Mouse (Mus musculus) cerebellum, postnatal 10 days (tissue): ENCODE data around the gene Ceacam15.
"Not testable (repeated sequence)": the region's sequence is repeated elsewhere in the genome, so short reads cannot be mapped to it uniquely, and the experiment has no call there.

Experiments
- DNase-seq, 2 experiments: peaks; one replicate each; pipeline ENCODE4 v3.0.0; 2021; ENCODE audit warnings: mixed read lengths in 2 of 2

Ceacam15 gene

DNA sequence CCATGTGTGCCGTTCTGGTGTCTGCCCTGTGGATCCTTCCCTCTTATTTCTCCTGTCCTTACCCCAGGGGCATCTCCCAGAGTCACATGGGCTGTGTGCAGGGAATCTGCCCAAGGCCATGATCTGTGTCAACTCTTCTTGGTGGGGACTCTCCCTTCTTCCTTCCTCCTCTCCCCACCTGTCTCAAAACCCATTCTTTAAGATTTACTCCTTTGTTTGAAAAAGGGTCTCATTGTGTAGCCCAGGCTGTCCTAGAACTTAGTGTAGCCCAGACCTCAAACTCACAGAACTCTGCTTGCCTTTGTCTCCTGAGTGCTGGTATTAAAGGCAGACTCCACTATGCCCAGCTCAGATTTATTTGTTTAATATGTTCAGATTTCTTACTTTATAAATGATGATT, at the start of gene Ceacam15:
Gene Ceacam15 (minus strand): TSS at position 101 of the 400 bp plus-strand sequence.
- DNase-seq: no peak

DNA sequence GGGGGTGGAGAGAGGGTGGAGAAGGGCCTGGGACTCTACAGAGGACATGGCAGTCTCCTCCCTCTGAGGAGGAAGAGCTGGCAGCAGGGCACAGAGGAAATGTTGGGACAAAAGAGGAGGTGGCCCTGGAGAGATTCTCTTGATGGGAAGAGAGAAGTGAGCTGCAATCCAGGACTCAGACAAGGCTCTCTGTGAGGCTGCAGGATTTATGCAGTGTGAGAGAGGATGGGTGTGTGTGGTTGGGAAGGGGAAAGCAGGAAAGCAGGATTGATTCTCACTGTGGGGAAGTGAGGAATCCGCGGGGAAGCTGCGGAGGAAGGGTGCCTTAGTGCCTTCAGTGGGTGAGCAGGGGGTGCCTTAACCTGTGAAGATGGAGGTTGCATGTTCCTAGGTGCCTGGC, 47.0 kb upstream of the Ceacam15 start:
- not testable (repeated sequence) for DNase-seq

DNA sequence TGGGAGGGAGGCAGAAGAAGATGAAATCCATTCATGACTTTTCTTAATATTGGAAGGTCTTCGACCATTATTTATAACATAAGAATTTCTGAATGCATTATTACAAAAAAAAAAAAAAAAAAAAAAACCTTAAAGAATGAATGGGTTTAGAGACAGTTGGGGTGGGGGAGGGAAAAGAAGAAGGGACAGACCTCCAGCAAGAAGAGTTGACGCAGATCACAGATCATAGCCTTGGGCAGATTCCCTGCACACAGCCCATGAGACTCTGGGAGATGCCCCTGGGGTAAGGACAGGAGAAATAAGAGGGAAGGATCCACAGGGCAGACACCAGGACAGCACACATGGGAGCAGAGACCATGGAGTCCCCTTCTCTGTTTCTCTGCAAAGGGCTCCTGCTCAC, 46.1 kb upstream of the Ceacam15 start, which contains the start of gene Ceacam9:
Gene Ceacam9 (plus strand): TSS at position 301 of the 400 bp plus-strand sequence.
- no peak for DNase-seq

DNA sequence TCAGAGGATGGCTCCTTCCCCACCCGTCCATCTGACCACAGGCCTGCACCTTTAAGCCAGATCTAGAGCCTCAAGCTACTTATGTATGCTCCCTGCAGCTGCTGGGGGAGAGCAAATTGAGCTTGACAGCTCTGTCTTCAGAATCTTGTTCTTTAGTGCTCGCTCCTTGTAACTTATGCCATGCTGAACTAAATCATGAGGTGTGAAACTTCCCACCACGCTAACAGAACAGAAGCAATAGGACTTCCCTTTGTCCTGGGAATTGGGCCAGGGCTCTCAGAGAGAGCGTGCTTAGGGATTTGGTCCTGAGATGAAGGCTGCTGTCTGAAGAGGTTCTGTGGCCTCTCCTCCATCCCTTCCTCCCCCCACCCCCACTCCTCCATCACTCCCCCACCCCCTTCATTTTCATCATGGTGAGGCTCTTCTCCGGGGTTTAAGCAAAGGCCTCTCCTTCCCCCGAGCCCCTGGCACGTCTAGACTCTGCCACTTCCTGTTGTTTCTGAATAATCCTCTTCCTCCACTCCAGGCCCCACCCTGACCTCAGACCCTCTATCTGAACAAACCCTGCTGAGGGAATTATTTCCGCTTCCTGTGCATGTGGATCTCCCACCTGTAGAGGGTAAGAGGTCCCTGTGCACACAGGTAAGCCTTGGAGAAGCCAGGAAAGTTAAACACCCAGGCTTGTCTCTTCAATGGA, 41.1 kb upstream of the Ceacam15 start:
- DNase-seq: not testable (repeated sequence)

DNA sequence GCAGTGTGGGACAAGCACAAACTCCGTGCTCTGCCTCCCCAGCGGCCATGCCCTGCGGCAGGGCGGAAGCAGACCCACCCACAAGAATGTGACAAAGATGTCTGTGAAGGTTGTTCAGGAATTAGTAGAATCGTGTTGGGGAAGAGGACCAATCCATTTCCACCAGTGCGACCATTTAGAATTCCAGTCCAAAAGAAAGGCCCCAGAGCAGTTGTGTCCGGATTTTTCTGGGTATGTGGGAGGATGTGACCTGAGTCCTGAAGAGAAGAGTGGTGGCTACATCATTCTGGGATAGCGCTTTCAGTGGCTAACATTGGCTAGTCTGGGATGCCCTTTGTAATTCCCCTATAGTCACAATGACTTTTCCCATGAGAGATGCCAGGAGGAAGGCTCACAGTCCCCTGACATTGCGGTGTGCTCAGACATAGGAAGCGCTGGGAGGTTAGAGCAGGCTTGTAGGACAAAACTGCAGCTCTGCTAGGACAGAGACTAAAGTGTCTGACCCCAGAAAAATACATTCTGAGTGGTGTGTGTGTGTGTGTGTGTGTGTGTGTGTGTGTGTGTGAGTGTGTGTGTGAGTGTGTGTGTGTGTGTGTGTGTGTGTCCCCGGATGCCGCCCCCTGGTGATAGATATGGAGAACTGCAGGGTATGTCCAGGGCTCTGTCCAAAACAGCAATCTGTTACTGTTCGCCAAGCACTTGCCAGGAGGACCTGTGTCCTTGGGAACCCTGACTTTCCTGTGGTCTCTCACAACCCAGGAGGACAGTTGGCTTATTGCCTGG, 37.3 kb upstream of the Ceacam15 start:
- DNase-seq: peak; percentile 24 to 32

DNA sequence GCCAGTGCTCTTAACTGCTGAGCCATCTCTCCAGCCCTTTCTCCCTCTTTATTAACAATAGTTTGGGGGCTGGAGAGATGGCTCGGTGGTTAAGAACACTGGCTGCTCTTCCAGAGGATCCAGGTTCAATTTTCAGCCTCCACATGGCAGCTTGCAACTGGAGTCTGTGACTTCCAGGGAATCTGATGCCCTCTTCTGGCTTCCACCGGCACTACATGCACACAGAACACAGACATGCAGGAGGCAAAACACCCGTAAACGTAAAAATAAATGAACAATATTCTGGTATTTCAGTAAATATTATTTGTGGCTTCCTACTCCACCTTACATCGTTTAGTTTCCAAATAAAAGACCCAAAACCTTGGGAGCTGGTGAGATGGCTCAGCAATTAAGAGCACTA, 35.1 kb upstream of the Ceacam15 start:
- DNase-seq: no peak

DNA sequence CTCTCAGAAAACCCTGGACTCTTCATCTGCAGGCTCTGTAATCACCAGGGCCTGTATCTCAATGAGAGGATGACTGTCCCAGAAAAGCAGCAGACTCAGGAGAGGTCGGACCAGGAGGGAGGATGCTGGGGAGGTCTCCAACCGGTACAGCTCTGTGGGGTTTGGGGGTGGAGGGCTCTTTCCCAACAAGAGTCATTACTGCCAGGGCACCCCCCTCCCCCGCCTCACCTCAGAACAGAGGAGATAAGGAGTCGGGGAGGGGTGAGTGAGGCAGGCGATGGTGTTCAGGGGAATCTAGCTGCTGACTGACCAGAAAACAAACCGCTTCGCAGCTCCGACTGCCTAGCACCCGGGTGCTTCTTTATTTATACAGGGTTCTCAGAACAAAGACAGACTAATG, 32.7 kb upstream of the Ceacam15 start:
- no peak for DNase-seq

DNA sequence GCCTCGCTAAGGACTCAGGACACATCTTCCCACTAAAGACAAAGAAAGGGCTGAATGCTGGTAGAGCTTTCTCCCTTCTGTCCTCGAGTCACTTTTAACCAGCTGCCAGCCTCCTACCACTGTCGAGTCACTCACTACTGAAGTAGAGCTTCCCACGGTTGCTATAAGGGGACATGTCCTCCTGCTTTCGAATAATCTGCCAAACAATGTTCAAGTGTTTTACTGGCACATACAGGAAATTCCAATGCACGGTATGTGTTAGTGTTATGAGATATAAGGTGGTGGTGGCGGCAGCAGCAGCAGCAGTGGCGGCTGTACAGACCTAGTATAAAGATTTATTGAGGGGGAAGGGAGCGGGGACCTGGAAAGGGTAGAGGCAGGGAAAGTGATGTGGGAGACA, 30.9 kb upstream of the Ceacam15 start:
- DNase-seq: no peak

DNA sequence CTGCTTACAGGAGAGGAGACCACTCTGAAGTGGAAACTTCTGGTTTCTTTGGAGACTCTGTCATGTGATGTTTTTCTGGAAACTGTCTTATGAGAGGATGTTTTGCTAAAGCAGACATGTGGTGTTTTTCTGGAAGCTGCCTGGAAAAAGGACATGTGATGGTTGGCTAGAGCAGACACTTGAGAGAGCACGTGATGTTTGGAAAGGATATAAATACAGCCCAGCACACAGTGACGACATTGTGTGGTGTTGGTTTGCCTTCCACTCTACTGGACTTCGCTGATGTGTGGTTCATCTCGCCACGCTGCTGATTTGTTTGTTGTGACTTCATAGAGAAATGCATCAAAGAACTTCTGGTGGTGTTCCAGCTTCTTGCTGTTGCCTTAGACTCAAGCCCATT, 25.1 kb upstream of the Ceacam15 start:
- DNase-seq: no peak

DNA sequence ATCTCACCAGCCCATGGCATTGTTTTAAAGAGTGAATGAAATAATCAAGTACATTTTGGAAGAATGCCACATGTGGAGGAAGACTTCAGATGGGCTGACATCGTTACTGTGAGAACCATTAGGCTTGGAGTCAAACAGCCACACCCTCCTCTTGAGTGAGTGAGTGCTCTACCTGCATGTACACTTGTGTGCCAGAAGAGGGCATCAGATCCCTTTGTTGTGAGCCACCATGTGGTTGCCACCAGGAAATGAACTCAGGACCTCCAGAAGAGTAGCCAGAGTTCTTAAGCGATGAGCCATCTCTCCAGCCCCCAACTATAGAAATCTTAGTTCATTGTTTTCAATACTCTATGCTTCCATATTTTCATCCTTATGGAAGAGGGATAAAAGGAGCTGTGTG, 23.5 kb upstream of the Ceacam15 start:
- DNase-seq: no peak

DNA sequence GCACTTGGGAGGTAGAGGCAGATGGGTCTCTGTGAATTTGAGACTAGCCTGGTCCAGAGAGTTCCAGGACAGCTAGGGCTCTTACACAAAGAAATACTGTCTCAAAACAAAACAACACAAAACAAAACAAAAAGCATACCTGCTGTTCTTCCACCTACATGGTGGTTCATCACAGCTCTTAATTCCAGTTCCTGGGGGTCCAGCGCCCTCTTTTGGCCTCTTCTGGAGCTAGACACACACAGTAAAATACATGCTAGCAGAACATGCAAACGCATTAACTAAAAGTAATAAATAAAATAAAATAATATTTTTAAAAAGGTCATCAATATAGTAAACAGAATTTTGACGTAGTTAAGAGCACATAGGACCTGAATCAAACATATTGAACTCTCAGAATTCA, 19.5 kb upstream of the Ceacam15 start:
- peak; percentile 70 to 72 for DNase-seq

DNA sequence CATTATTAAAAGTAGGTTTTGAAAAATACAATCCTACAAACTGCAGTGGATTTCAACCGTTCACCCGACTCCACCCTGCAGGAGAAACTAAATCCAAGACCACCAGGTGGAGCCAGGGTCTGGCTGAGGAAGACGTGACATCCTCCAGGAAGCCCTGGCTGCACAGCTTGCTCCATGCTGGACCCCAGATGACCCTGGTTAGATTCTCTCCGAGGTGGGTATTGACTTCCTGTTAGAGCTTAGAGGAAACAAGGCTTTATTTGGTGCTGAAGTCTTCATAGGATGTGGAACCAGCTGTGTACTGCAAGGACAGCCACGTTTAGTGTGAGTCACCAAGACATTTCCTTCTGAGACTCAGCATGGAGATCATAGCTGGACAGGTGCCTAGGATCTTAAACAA, 13.7 kb upstream of the Ceacam15 start:
- no peak for DNase-seq

DNA sequence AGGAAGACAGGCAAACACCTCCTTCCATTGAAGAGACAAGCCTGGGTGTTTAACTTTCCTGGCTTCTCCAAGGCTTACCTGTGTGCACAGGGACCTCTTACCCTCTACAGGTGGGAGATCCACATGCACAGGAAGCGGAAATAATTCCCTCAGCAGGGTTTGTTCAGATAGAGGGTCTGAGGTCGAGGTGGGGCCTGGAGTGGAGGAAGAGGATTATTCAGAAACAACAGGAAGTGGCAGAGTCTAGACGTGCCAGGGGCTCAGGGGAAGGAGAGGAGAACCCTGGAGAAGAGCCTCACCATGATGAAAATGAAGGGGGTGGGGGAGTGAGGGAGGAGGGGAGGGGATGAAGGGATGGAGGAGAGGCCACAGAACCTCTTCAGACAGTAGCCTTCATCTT, 4.7 kb upstream of the Ceacam15 start:
- DNase-seq: not testable (repeated sequence)

DNA sequence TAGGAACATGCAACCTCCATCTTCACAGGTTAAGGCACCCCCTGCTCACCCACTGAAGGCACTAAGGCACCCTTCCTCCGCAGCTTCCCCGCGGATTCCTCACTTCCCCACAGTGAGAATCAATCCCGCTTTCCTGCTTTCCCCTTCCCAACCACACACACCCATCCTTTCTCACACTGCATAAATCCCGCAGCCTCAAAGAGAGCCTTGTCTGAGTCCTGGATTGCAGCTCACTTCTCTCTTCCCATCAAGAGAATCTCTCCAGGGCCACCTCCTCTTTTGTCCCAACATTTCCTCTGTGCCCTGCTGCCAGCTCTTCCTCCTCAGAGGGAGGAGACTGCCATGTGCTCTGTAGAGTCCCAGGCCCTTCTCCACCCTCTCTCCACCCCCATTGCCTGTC, 806 bp downstream of the Ceacam15 start:
- not testable (repeated sequence) for DNase-seq

DNA sequence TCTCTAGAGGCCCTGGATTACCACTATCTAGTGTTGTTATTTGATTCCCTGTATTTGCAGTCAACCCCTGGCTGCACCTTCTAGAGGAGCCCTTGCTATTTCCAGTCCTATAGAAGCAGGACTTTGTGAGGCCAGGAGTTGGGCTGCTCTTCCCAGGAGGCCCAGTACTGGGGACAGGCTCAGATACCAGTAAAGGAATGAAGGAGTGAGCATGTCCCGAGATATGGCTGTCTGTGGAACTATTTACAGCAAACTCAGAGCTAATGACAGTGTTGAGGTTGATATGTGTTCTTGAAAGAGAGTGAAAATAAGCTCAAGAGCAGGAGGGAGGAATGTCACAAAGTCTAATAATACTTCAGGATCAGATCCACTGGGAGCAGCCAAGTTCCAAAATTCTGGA, 1.7 kb downstream of the Ceacam15 start:
- no peak for DNase-seq

DNA sequence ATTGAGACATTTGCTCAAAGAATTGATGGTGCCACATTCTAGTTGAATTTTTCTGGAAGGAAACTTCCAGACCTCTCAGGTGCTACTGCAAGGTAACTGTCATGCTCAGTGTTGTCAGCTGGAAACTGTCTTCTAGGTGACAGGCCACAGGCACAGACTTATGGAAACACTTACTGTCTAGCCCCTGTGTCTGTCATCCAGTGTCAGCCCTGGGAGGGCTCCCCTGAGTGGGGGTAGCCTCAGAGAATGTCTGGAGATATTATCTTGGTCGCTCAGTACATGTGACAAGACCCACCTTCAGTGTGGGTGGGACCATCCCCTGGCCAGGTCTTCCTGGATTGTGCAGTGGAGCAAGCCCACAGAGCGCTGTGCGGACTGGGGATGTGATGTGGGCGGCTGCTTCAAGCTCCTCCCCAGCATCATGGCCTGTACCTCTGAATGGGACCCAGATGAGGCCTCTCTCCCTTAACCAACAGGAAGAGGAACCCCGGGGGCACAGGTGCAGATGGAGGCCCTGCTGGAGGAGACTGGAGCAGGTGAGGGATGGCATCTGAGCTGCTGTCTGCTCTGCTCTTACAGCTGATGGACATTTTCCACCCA, 7.1 kb downstream of the Ceacam15 start:
- DNase-seq: not testable (repeated sequence)

DNA sequence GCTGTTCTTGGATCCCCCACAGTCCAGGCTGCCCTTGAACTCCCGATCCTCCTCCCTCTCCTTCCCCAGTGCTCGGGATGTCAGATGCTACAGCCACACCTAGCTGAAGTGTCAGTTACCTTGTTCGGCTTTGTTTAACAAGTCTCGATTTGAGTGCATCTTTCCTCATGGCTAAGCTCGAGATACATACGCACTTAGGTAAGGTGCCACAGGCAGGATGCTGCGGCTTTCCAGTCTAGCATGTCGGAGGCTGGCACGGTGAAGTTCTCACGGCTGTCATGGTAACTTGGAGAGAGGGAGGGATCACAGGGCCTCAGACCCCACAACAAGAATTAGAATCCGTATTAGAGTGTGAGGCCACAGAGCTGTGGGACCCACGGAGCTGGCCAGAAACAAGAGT, 31.2 kb downstream of the Ceacam15 start:
- no peak for DNase-seq

DNA sequence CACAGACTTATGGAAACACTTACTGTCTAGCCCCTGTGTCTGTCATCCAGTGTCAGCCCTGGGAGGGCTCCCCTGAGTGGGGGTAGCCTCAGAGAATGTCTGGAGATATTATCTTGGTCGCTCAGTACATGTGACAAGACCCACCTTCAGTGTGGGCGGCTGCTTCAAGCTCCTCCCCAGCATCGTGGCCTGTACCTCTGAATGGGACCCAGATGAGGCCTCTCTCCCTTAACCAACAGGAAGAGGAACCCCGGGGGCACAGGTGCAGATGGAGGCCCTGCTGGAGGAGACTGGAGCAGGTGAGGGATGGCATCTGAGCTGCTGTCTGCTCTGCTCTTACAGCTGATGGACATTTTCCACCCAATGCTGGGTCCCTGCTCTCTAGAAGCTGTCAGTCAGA, 32.4 kb downstream of the Ceacam15 start:
- not testable (repeated sequence) for DNase-seq

DNA sequence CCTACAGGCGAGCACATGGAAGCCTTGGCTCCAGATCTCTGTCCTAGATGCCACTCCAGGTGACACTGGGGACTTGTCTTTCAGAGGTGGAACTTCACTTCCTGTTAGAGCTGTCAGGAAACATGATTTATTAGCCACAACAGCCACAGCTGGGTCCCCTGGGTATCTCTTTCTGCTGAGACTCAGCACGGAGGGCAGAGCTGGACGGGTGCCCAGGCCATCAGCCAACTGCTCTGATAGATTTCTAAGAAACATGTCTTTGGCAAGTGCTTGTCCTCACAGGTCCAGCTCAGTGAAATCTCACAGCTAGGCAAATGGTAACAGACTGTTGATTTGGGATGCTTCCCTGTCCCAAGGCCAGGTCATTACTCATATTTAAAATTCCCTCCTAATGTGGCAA, 36.5 kb downstream of the Ceacam15 start:
- peak; percentile 97 to 98 for DNase-seq

DNA sequence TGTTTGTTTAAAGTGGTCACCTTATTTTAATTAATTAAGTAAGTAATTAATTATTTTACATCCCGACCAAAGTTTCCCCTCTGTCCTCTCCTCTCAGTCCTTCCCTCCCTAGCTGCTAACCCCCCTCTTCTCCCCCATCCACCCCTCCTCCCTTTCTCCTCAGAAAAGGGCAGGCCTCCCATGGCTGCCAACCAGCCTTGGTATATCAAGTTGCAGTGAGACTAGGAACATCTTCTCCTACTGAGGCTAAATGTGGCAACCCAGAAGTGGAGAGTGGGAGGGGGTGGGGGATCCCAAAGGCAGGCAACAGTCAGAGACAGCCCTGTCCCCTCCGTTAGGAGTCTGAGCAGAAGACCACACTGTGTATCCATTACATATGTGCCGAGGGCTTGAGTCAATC, 40.4 kb downstream of the Ceacam15 start:
- DNase-seq: no peak

DNA sequence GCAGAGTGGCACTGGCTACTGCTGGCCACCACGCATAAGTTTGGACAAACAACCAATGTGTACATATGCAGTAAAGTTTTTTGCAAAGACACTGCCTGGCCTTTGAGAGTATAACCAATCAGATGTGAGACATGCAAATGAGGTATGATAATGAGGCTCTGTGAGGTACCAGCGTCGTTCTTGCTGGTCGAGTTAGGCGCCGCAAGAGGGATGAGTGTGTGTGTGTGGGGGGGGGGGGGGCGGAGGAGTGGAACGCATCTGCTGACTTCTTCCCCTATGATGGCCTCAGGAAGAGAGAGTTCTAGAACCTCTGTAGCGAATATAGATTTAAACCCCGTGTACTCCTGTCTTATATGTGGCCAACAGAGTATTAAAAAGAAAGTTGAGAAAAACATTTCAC, 41.6 kb downstream of the Ceacam15 start:
- not testable (repeated sequence) for DNase-seq

DNA sequence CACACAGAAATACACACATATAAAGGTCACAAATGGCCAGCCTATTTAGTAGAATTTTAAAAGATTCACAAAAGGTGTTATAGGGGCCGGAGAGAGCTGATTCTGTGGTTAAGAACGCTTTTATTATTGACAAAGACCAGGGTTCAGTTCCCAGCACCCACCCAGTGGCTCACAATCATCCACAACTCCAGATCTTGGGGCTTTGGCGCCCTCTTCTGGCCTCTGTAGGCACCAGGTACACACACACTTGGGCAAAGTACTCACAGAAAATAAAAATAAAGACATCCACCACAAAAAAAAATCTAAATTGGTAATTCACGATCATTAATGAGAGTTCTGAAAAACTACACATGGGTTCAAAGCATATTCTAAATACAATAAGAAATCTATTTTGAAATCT, 43.6 kb downstream of the Ceacam15 start:
- DNase-seq: no peak

DNA sequence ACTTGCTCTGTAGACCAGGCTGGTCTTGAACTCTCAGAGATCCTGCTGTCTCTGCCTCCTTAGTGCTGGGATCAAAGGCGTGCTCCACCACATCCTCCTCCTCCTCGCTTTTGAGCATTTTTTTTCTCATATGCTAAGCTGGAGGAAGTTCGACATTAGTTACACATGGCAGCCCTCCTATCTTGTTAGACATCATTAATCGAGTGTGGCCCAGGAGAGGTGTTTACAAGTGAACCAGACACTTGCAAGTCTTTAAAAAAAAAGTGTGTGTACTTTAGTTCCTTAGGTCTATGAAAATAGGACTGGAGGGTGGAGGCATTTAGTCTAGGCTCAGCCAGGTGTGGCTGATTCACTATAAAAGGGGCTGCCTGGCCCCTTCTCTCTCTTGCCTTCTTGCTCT, 44.5 kb downstream of the Ceacam15 start:
- no peak for DNase-seq
